Mouse (Mus musculus): Measurements from ENCODE around the gene Phyh.

The Phyh gene

GRCm38 (mm10) chr2:4918860-4919739 is at the start of gene Phyh:
Gene Phyh, plus strand, starts transcription at chr2:4919019.
- DNase-seq (ENCODE audit: low spot score in 2 of 2) = peak; percentile 85 to 89

- DNase-seq (ENCODE audit: low spot score in 2 of 2) = no peak
Measured at GRCm38 (mm10) chr2:4872740-4873139, 46.1 kb upstream of the Phyh start.

- DNase-seq (ENCODE audit: low spot score in 2 of 2) = no peak
Measured at GRCm38 (mm10) chr2:4873331-4873730, 45.5 kb upstream of the Phyh start.

- no peak for DNase-seq (ENCODE audit: low spot score in 2 of 2)
Measured at GRCm38 (mm10) chr2:4875090-4875489, 43.7 kb upstream of the Phyh start.

- DNase-seq (ENCODE audit: low spot score in 2 of 2) = no peak
Measured at GRCm38 (mm10) chr2:4876131-4876530, 42.7 kb upstream of the Phyh start.

GRCm38 (mm10) chr2:4880737-4881349 is 38.0 kb upstream of the Phyh start:
- peak in 1 of 2 experiments; percentile 16 for DNase-seq (ENCODE audit: low spot score in 2 of 2)

GRCm38 (mm10) chr2:4881350-4882248 is 37.2 kb upstream of the Phyh start, which contains the start of gene Sephs1:
Gene Sephs1, plus strand, starts transcription at chr2:4881564.
- peak; percentile 64 to 80 for DNase-seq (ENCODE audit: low spot score in 2 of 2)

GRCm38 (mm10) chr2:4882249-4882791 is 36.5 kb upstream of the Phyh start:
- DNase-seq (ENCODE audit: low spot score in 2 of 2) = peak in 1 of 2 experiments; percentile 33

- no peak for DNase-seq (ENCODE audit: low spot score in 2 of 2)
Measured at GRCm38 (mm10) chr2:4883009-4883704, 35.7 kb upstream of the Phyh start.

- no peak for DNase-seq (ENCODE audit: low spot score in 2 of 2)
Measured at GRCm38 (mm10) chr2:4886896-4887295, 31.9 kb upstream of the Phyh start.

- no peak for DNase-seq (ENCODE audit: low spot score in 2 of 2)
Measured at GRCm38 (mm10) chr2:4895598-4895997, 23.2 kb upstream of the Phyh start.

GRCm38 (mm10) chr2:4896970-4897369 is 21.8 kb upstream of the Phyh start:
- no peak for DNase-seq (ENCODE audit: low spot score in 2 of 2)

GRCm38 (mm10) chr2:4900624-4901023 is 18.2 kb upstream of the Phyh start:
- DNase-seq (ENCODE audit: low spot score in 2 of 2) = no peak

GRCm38 (mm10) chr2:4902346-4902745 is 16.5 kb upstream of the Phyh start:
- no peak for DNase-seq (ENCODE audit: low spot score in 2 of 2)

- no peak for DNase-seq (ENCODE audit: low spot score in 2 of 2)
Measured at GRCm38 (mm10) chr2:4907120-4907519, 11.7 kb upstream of the Phyh start.

- DNase-seq (ENCODE audit: low spot score in 2 of 2) = no peak
Measured at GRCm38 (mm10) chr2:4907916-4908315, 10.9 kb upstream of the Phyh start.

GRCm38 (mm10) chr2:4908771-4909315 is 10.0 kb upstream of the Phyh start:
- DNase-seq (ENCODE audit: low spot score in 2 of 2) = no peak

GRCm38 (mm10) chr2:4909909-4910308 is 8.9 kb upstream of the Phyh start:
- no peak for DNase-seq (ENCODE audit: low spot score in 2 of 2)

- DNase-seq (ENCODE audit: low spot score in 2 of 2) = no peak
Measured at GRCm38 (mm10) chr2:4910521-4910920, 8.3 kb upstream of the Phyh start.

GRCm38 (mm10) chr2:4913949-4914348 is 4.9 kb upstream of the Phyh start:
- DNase-seq (ENCODE audit: low spot score in 2 of 2) = no peak

GRCm38 (mm10) chr2:4916037-4916436 is 2.8 kb upstream of the Phyh start:
- DNase-seq (ENCODE audit: low spot score in 2 of 2) = no peak

All from urinary bladder, adult 18-20 months (tissue).